Mouse (Mus musculus) ES-E14 (cell line): Measurements from ENCODE around the gene Ly75. TPM values are rescaled to one million over a fixed set of nuclear protein-coding genes. Genes with fewer than 3 reads are reported as not detected.

Experiments used
- DNase-seq: peaks from one replicate; pipeline ENCODE4 v3.0.0-alpha.2; 2013; ENCODE audit warnings: low read depth, low spot score
- H3K27ac ChIP-seq: 2 replicates; pipeline ENCODE4 v1.5.1; 2012; ENCODE audit warnings: low read depth, mild to moderate bottlenecking, low read length, moderate library complexity, mixed read lengths; ENCODE audit not compliant: poor library complexity, insufficient read depth, severe bottlenecking
- H3K36me3 ChIP-seq: 2 replicates; pipeline ENCODE4 v1.6.1; 2012; ENCODE audit warnings: mild to moderate bottlenecking, low read length, moderate library complexity, mixed read lengths; ENCODE audit not compliant: control insufficient read depth, poor library complexity, insufficient read depth, severe bottlenecking
- H3K4me1 ChIP-seq, 2 experiments: fragments of 150-350 bp in 1 of 2; sonication (generic) in 1 of 2; 2 replicates each; pipeline ENCODE4 v1.6.1; 2012; ENCODE audit warnings: low read length in 2 of 2, mild to moderate bottlenecking in 1 of 2, mixed read lengths in 1 of 2; ENCODE audit not compliant: control insufficient read depth in 2 of 2, insufficient read depth in 2 of 2, poor library complexity in 1 of 2
- H3K4me3 ChIP-seq, 2 experiments: fragments of 150-350 bp in 1 of 2; sonication (generic) in 1 of 2; 2 replicates each; pipeline ENCODE4 v1.5.1; 2012; ENCODE audit warnings: low read length in 2 of 2, low read depth in 1 of 2, mild to moderate bottlenecking in 1 of 2, mixed read lengths in 1 of 2; ENCODE audit not compliant: insufficient read depth in 1 of 2, poor library complexity in 1 of 2, severe bottlenecking in 1 of 2
- H3K9ac ChIP-seq: 2 replicates; pipeline ENCODE4 v1.6.1; 2012; ENCODE audit warnings: low read depth, mild to moderate bottlenecking, low read length, mixed read lengths; ENCODE audit not compliant: poor library complexity, insufficient read depth, severe bottlenecking
- H3K9me3 ChIP-seq: fragments of 150-350 bp; sonication (generic); 2 replicates; pipeline ENCODE4 v1.6.1; 2012; ENCODE audit warnings: low read depth, mild to moderate bottlenecking, low read length; ENCODE audit not compliant: control insufficient read depth, insufficient read depth
- CHD2 ChIP-seq: IDR thresholded peaks from 2 replicates; pipeline ENCODE4 v1.6.1; 2014; ENCODE audit warnings: mild to moderate bottlenecking, low read depth, low read length, inconsistent platforms
- HCFC1 ChIP-seq: IDR thresholded peaks from 2 replicates; pipeline ENCODE4 v1.6.1; 2012; ENCODE audit warnings: low read length, inconsistent platforms, borderline replicate concordance; ENCODE audit not compliant: insufficient read depth
- MAFK ChIP-seq: IDR thresholded peaks from 2 replicates; pipeline ENCODE4 v1.6.1; 2014; ENCODE audit warnings: mild to moderate bottlenecking, low read depth, low read length, inconsistent platforms; ENCODE audit not compliant: insufficient read depth
- ZC3H11A ChIP-seq: IDR thresholded peaks from 2 replicates; pipeline ENCODE4 v1.6.1; 2012; ENCODE audit warnings: low read depth, mild to moderate bottlenecking, inconsistent platforms, low read length, borderline replicate concordance
- ZNF384 ChIP-seq: IDR thresholded peaks from 2 replicates; pipeline ENCODE4 v1.6.1; 2012; ENCODE audit warnings: low read depth, low read length, inconsistent platforms
- in situ Hi-C, 2 experiments: fragments of 600-800 bp; cut with MboI; formaldehyde crosslinking; loops; one replicate each; pipeline ENCODE4 v1.15.1; 2025; ENCODE audit warnings: low sequenced_read_pairs in 2 of 2, inconsistent platforms in 1 of 2; ENCODE audit not compliant: unreplicated experiment in 2 of 2
- total RNA-seq: library from RNA; depleted of rRNA; stranded (reverse); fragments of 300-350 nt; gene quantifications from 2 replicates; pipeline ENCODE4 v1.2.3, GENCODE M21; 2012; rRNA removed

Ly75 gene
- total RNA-seq, 1 experiment, result 20.1 TPM

- no peak for DNase-seq
- Histone ChIP-seq H3K36me3 (no peaks in the 10 kb centered on the region), H3K4me3 (no peak overlapping the region), H3K4me1 (no peaks in the 10 kb centered on the region), H3K9ac (no peak overlapping the region), H3K9me3 (no peaks in the 10 kb centered on the region), H3K27ac (no peak overlapping the region)
- TF ChIP-seq ZC3H11A (no peak), CHD2 (no peak), ZNF384 (no peak), MAFK (no peak), HCFC1 (no peak)
- in situ Hi-C loops, result no loop called here
These were observed 123.9 kb downstream of the Ly75 start for GRCm38 (mm10) chr2:60259186-60259585.

- H3K27ac ChIP-seq, result no peak overlapping the region
- no peaks in the 10 kb centered on the region for H3K9me3 ChIP-seq
- DNase-seq, result no peak
- no peak overlapping the region for H3K4me3 ChIP-seq
- in situ Hi-C loops, result no loop called here
- H3K4me1 ChIP-seq, result no peaks in the 10 kb centered on the region
- H3K9ac ChIP-seq, result no peak overlapping the region
- no peaks in the 10 kb centered on the region for H3K36me3 ChIP-seq
- no peak for TF ChIP-seq ZNF384
These were observed 126.4 kb downstream of the Ly75 start for GRCm38 (mm10) chr2:60256751-60257150.

GRCm38 (mm10) chr2:60253506-60253905 lies 129.6 kb downstream of the Ly75 start:
- no peak overlapping the region for H3K4me3 ChIP-seq
- TF ChIP-seq MAFK (no peak), CHD2 (no peak), ZC3H11A (no peak), ZNF384 (no peak), HCFC1 (no peak)
- no peak overlapping the region for H3K9ac ChIP-seq
- H3K9me3 ChIP-seq, result no peaks in the 10 kb centered on the region
- H3K4me1 ChIP-seq, result no peaks in the 10 kb centered on the region
- no peak for DNase-seq
- H3K36me3 ChIP-seq, result 0 out of 2 replicates have a peak, but pooled peaks cover 2% of the 10 kb centered on the region
- no peak overlapping the region for H3K27ac ChIP-seq
- in situ Hi-C loops, result no loop called here

- H3K27ac ChIP-seq, result no peak overlapping the region
- 0 out of 2 replicates have a peak, but pooled peaks cover 2% of the 10 kb centered on the region for H3K36me3 ChIP-seq
- H3K9ac ChIP-seq, result no peak overlapping the region
- no peak for DNase-seq
- no peaks in the 10 kb centered on the region for H3K9me3 ChIP-seq
- in situ Hi-C loops, result no loop called here
- H3K4me1 ChIP-seq, result no peaks in the 10 kb centered on the region
- TF ChIP-seq HCFC1, result no peak
- TF ChIP-seq MAFK, result no peak
- no peak for TF ChIP-seq ZNF384
- TF ChIP-seq ZC3H11A, result no peak
- TF ChIP-seq CHD2, result no peak
- H3K4me3 ChIP-seq, result no peak overlapping the region
These were observed 130.3 kb downstream of the Ly75 start for GRCm38 (mm10) chr2:60252782-60253181.

Other genes starting within 250 kb of the Ly75 start
- 22.0 and 26.8 TPM in 2 replicates for gene Baz2b, start 173.5 kb downstream of the Ly75 start, total RNA-seq
- gene March7, start 173.4 kb downstream of the Ly75 start, total RNA-seq, result 72.8 and 97.8 TPM in 2 replicates
- 2.5 and 3.6 TPM in 2 replicates for gene Cd302, start 98.8 kb downstream of the Ly75 start, total RNA-seq
- 0.42 and 0.89 TPM in 2 replicates for gene Pla2r1, start 170.0 kb upstream of the Ly75 start, total RNA-seq